Mouse (Mus musculus): Measurements from ENCODE around the gene Pts. TPM values are rescaled to one million over a fixed set of nuclear protein-coding genes. Genes with fewer than 3 reads are reported as not detected.

The Pts gene
- 200 TPM for polyA plus RNA-seq (2014; fragmentation: Illumina TruSeq; extraction: RNeasy Lipid Tissue Mini Kit (QIAGEN cat#74804); ENCODE audit: low read depth, low replicate concordance)

DNA sequence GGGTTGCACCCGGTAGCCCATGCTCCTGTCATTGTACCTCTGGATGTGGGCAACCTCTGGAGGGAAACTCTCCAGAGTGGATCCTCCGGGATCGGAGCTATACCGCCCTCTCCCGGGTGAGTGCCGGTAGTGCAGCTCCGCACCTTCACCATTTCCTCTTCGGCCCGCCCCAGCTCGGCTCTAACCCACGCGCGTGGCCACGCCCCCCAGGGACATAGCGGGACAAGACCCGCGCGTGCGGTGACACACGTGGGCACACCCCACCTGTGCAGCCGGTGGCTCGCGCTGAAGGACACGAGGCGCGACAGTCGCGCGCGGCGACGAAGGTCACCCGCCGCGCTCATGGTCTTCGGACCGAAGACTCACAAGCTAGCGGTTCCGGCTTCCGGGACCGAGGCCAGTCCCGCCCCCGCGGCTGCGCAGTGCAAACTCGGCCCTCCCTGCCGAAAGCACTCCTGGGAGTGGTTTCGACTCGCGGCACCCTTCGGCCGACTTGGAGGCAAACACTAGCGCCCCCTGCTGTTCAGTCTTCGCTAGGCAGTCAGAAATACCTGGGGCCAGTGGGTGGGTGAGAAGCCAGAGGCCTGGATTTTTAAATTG, at the start of gene Pts:
Pts (minus strand) TSS at position 432 of the 600 bp plus-strand sequence.

DNA sequence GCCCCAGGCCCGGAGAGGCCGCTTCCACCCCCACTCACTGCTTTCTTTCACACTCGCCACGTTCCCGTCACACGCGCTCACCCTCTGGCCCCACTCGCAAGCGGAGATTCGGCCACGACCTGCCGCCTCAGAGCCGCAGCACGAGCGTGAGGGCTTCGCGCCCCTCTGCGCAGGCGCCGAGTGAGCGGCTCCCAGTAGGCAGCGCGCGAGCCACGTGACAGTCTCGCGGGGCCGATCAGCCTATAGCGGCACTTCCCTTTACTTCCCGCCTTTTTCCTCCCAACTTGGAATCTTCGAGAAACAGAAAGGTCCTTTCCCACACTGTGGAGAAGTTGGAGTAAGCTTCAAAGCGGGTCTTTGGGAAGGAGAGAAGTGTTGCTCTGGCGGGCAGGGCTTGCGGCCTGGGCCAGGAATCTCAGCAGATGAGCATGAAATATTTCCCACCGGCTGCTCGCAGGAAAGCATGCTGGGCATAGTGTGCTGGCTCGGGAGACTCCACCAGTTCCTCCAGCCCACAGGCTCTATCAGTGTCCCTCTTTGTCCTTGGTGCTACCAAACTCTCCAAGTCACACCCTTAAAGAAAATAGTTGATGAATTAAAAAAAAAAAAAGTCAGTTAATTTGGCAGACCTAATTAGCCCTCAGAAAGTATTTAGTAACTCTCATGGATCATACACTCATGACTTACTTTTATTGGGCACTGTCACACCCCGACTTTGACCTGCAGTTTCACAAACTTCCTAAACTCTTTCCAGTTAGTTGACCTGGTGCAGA, 32.8 kb upstream of the Pts start, which contains the start of gene Tex12:
Tex12 (minus strand) TSS at position 181 of the 773 bp plus-strand sequence.

DNA sequence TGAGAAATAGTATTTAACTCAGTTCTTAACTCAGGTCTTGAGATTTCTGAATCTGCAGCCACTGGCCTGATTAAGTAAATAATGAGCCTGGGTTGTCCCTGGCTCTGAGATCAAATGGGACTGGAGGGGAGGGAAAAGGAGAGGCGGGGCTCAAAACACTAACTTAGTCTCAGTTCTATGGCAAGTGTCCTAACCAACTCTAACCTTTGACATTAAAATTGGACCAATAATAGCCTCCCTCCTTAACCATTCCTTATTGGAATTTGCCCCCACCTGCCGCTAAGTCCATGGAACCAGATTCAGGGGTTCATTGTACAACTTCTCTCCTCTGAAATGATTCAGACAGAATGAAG, 26.5 kb upstream of the Pts start, which contains the start of gene Bco2:
Bco2 (minus strand) TSS at position 88 of the 353 bp plus-strand sequence.

DNA sequence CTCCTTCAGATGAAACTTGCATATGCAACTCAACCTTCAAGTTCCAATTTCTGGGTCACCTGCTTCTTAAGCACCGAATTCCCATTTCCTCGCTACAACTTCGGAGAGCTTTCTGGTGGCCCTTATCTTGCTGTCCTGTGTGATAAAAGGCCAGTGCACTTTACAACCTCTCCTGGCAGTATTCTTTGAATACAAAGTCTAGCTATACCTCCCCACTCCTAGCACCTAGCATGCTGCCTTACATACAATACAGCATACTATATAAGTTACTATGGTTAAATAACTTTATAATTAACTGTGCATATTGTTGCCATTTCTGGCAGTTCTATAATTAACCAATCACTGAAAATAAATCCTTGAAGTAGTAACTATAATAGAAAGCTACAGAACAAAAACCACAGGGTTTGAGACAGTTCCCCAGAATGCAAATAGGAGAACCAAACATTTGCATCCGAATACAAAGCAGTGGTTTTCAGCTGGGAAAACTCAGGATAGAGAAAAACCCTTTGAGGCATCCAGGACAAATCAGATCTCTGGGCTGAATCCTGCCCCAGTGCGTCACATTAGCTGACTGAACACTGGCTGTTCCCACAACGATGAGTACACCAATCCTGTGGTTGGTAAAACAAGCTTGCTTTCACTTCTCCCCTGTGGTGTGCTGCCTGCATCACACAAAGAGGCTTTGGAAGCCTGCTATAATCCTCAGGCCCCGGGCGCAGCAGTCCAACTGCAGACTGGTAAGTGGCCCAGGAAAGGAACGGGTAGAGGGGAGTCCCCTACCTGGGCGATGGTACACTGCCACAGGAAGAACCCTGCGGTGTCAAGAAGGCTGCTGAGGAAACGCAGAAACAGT, 25.9 kb upstream of the Pts start, which contains the start of gene Il18:
Il18 (plus strand) TSS at position 587 of the 853 bp plus-strand sequence.

DNA sequence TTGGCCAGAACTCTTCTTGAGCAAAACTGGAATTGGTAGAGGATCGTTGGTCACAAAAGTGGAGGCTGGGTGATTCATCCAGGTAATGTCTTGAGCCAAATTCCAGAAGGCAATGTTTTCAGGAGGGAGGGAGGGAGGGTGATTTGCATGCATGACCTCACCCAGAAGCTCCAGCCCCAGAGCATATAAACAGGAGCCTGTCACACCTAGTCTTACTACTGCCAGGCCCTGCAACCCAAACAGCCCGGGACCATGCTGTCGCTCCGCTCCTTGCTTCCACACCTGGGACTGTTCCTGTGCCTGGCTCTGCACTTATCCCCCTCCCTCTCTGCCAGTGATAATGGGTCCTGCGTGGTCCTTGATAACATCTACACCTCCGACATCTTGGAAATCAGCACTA, 34.2 kb downstream of the Pts start, which contains the start of gene Plet1:
Plet1 (plus strand) TSS at position 215 of the 400 bp plus-strand sequence.

Other genes with a start within 250 kb of the Pts start
- 157 TPM for gene Rpl10-ps3, start 183.8 kb downstream of the Pts start, polyA plus RNA-seq (2014; fragmentation: Illumina TruSeq; extraction: RNeasy Lipid Tissue Mini Kit (QIAGEN cat#74804); ENCODE audit: low read depth, low replicate concordance)
- gene Plet1, start 34.2 kb downstream of the Pts start, polyA plus RNA-seq (2014; fragmentation: Illumina TruSeq; extraction: RNeasy Lipid Tissue Mini Kit (QIAGEN cat#74804); ENCODE audit: low read depth, low replicate concordance): 55.0 TPM
- 1,164 TPM for gene Il18, start 26.1 kb upstream of the Pts start, polyA plus RNA-seq (2014; fragmentation: Illumina TruSeq; extraction: RNeasy Lipid Tissue Mini Kit (QIAGEN cat#74804); ENCODE audit: low read depth, low replicate concordance)
- 25.0 TPM for gene Bco2, start 26.5 kb upstream of the Pts start, polyA plus RNA-seq (2014; fragmentation: Illumina TruSeq; extraction: RNeasy Lipid Tissue Mini Kit (QIAGEN cat#74804); ENCODE audit: low read depth, low replicate concordance)
- gene Tex12, start 32.6 kb upstream of the Pts start, polyA plus RNA-seq (2014; fragmentation: Illumina TruSeq; extraction: RNeasy Lipid Tissue Mini Kit (QIAGEN cat#74804); ENCODE audit: low read depth, low replicate concordance): 13.9 TPM
- gene Sdhd, start 75.1 kb upstream of the Pts start, polyA plus RNA-seq (2014; fragmentation: Illumina TruSeq; extraction: RNeasy Lipid Tissue Mini Kit (QIAGEN cat#74804); ENCODE audit: low read depth, low replicate concordance): 374 TPM
- 88.6 TPM for gene Timm8b, start 75.2 kb upstream of the Pts start, polyA plus RNA-seq (2014; fragmentation: Illumina TruSeq; extraction: RNeasy Lipid Tissue Mini Kit (QIAGEN cat#74804); ENCODE audit: low read depth, low replicate concordance)
- gene Pih1d2, start 88.6 kb upstream of the Pts start, polyA plus RNA-seq (2014; fragmentation: Illumina TruSeq; extraction: RNeasy Lipid Tissue Mini Kit (QIAGEN cat#74804); ENCODE audit: low read depth, low replicate concordance): 4.5 TPM
- 123 TPM for gene Nkapd1, start 88.7 kb upstream of the Pts start, polyA plus RNA-seq (2014; fragmentation: Illumina TruSeq; extraction: RNeasy Lipid Tissue Mini Kit (QIAGEN cat#74804); ENCODE audit: low read depth, low replicate concordance)
- gene Dlat, start 131.1 kb upstream of the Pts start, polyA plus RNA-seq (2014; fragmentation: Illumina TruSeq; extraction: RNeasy Lipid Tissue Mini Kit (QIAGEN cat#74804); ENCODE audit: low read depth, low replicate concordance): 118 TPM
- 22.0 TPM for gene Dixdc1, start 210.8 kb upstream of the Pts start, polyA plus RNA-seq (2014; fragmentation: Illumina TruSeq; extraction: RNeasy Lipid Tissue Mini Kit (QIAGEN cat#74804); ENCODE audit: low read depth, low replicate concordance)
- gene 2310030G06Rik, start 217.8 kb upstream of the Pts start, polyA plus RNA-seq (2014; fragmentation: Illumina TruSeq; extraction: RNeasy Lipid Tissue Mini Kit (QIAGEN cat#74804); ENCODE audit: low read depth, low replicate concordance): 44.2 TPM
- 10.2 TPM for gene Cryab, start 222.6 kb upstream of the Pts start, polyA plus RNA-seq (2014; fragmentation: Illumina TruSeq; extraction: RNeasy Lipid Tissue Mini Kit (QIAGEN cat#74804); ENCODE audit: low read depth, low replicate concordance)
- gene Hspb2, start 223.6 kb upstream of the Pts start, polyA plus RNA-seq (2014; fragmentation: Illumina TruSeq; extraction: RNeasy Lipid Tissue Mini Kit (QIAGEN cat#74804); ENCODE audit: low read depth, low replicate concordance): not detected
- gene Fdxacb1, start 239.5 kb upstream of the Pts start, polyA plus RNA-seq (2014; fragmentation: Illumina TruSeq; extraction: RNeasy Lipid Tissue Mini Kit (QIAGEN cat#74804); ENCODE audit: low read depth, low replicate concordance): 8.9 TPM
- 10.8 TPM for gene Alg9, start 246.3 kb upstream of the Pts start, polyA plus RNA-seq (2014; fragmentation: Illumina TruSeq; extraction: RNeasy Lipid Tissue Mini Kit (QIAGEN cat#74804); ENCODE audit: low read depth, low replicate concordance)
- gene 1110032A03Rik, start 246.8 kb upstream of the Pts start, polyA plus RNA-seq (2014; fragmentation: Illumina TruSeq; extraction: RNeasy Lipid Tissue Mini Kit (QIAGEN cat#74804); ENCODE audit: low read depth, low replicate concordance): 94.8 TPM

Measured in sigmoid colon, adult 10 weeks (tissue).